Mouse (Mus musculus): ENCODE results near the gene S100a10.

The S100a10 gene

GRCm38 (mm10) chr3:93580946-93581345 is 26.1 kb downstream of the S100a10 start:
- no peak for DNase-seq (ENCODE audit: low read depth)

DNA sequence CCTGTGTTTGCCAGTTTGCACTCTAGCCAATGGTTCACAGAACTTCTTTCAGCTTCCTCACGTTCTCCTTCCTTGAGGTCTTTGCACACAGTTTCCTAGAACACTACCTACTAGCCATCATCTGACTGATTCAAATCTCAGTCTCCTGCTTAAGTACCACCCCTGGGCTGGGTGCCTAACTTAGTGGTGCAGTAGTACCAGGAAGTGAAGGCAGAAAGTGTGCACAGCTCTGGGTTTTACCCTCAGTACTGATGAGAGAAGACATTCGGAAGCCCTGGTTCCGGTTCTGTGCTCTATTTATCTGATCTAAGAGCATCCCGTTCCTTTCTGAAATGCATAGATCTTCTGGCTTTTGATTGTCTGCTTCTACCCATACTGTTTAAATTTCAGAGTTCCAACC is 26.8 kb downstream of the S100a10 start:
- no peak for DNase-seq (ENCODE audit: low read depth)

DNA sequence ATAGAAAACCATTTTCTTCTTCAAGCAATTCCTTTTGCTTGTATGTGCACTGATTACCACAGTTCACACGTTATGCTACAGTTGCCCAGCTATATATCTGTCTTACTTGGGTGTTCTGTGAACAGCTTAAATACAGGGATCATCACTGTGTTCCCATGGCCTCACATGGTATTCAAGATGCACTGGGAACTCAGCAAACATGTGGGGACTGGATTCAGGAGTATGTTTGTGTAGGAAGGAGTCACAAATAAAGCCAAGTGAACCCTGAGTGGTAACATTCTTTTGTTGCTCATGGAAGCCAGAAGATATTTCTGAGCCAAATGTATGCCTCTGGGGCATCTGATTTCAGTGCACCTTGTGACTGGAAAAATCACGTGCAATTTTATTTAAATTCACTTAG is 28.2 kb downstream of the S100a10 start:
- no peak for DNase-seq (ENCODE audit: low read depth)

DNA sequence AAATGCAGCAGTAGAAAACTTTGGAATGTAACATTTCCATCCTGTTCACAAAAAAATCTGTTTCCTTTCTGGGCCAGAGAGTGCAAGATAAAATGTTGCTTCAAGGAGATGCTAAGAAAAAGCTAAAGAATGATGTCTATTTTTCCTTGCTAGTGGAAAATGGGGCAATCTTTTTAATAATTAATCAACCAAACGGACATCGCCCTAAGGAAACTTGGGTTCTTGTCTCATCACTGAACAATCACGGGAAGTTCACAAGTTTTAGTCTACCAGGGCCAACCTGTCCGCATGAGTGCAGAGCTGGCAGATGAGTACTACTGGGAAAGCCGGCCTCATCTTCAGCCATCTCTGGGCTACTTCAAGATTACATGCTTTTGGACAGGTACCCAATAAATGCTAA is 34.7 kb downstream of the S100a10 start:
- DNase-seq (ENCODE audit: low read depth) = no peak

GRCm38 (mm10) chr3:93590256-93590655 is 35.4 kb downstream of the S100a10 start:
- peak; percentile 34 for DNase-seq (ENCODE audit: low read depth)

GRCm38 (mm10) chr3:93592100-93592499 is 37.2 kb downstream of the S100a10 start:
- DNase-seq (ENCODE audit: low read depth) = peak; percentile 20

DNA sequence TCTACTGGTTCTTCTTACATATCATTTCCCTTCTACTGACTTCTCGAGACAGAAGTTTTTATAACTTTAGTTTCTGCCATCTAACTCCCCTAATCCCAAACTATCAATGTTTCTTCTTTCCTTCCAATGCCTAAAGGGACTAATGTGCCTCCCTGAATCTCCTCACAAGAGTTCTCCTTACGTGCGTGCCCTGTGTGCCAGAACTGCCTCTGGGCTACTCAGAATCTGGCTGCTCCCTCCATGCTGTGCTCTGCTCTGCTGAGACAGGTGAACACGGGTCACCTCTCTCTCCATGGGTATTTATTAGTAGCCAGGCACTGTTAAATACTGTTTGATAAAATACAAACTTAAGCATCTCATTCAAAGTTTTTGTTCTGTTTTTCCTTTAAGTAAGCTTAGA is 38.1 kb downstream of the S100a10 start:
- no peak for DNase-seq (ENCODE audit: low read depth)

DNA sequence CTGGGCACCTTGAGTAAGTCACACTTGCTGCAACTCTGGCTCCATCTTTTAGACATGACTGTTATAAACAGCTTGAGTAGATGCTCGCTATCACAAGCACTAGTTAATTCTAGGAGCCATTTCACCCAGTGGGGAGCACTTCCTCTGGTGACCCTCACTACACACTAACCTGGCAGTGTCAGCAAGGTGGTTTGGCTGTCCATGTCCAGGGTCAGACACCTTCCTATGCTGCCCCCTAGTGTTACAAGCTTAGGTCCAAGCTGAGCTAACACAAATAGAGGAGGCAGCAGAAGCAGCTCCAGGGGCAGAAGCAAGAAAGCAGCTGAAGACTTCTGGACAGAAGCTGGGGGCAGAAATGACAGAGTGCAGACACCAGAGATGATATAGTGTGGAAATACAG is 38.6 kb downstream of the S100a10 start:
- DNase-seq (ENCODE audit: low read depth) = peak; percentile 80

DNA sequence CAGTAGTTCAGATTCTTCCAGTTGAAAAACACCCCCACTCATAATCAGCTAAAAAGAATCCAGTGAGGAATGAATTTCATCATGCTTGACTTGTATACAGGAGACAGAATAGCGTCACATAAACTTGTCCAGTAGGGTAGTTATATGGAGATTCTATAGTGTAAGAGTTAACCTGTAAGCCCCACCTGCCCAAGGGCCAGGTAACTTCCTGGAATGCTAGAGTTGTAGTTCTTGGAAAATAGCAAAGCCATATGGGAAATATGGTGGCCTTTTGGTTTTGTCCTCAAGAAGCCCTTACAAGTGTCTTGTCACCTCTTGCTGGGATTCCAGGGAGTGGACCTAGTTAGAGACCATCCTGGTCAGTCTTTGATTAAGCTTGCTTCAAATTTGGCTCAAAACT is 41.8 kb downstream of the S100a10 start:
- DNase-seq (ENCODE audit: low read depth) = no peak

- peak; percentile 95 for DNase-seq (ENCODE audit: low read depth)
Observed at GRCm38 (mm10) chr3:93597221-93597913, 42.5 kb downstream of the S100a10 start.

DNA sequence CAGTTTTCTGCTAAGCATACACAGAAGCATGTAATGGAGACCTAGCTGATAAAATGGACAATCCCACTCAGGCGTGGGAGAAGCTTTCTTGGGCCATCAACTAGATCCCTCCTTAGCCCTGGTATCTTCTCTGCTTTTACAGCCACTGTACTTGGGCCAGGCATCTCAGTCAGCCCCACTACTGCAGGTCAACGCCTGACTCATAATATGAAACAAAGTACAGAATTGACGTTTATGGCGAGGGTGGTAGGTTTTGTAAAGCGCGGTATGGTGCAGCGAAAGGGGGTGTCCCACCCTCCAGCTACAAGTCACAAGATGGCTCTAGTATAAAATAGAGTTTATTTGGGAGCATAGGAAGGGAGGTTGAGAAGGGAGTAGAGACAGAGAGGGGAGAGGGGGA is 43.1 kb downstream of the S100a10 start:
- no peak for DNase-seq (ENCODE audit: low read depth)

DNA sequence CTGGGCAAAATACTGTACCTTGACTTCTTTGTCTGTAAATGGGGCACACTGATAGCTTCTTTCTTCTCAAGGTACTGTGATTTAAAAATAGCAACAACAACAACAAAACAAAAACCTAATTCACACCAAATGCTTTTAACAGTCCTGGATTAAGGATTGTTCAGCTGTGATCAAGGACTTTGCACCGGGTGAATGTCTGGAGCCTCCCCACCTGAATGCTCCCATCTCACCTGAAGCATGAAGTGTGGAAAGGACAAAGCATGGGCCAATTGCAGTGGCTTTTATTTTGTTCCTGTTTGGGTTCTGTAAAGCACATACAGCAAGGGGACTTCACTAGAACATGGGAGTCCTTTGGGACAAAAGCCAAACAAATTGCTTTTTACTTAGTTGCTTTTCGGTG is 45.3 kb downstream of the S100a10 start:
- DNase-seq (ENCODE audit: low read depth) = no peak

GRCm38 (mm10) chr3:93601903-93602302 is 47.0 kb downstream of the S100a10 start:
- DNase-seq (ENCODE audit: low read depth) = no peak

GRCm38 (mm10) chr3:93608970-93609369 is 54.1 kb downstream of the S100a10 start:
- DNase-seq (ENCODE audit: low read depth) = peak; percentile 71

Measured in 416B (cell line).